Mouse (Mus musculus) cerebellum, adult 18-20 months (tissue): ENCODE measurements around the gene Dnajc2.
"Not testable (repeated sequence)": the region's sequence is repeated elsewhere in the genome, so short reads cannot be mapped to it uniquely, and the experiment has no call there.

ENCODE experiments used
- DNase-seq, 2 experiments: peaks; one replicate each; pipeline ENCODE4 v3.0.0; 2021

Gene Dnajc2

GRCm38 (mm10) chr5:21739881-21740280, 45.2 kb downstream of the Dnajc2 start:
- DNase-seq = no peak

GRCm38 (mm10) chr5:21739120-21739519, 45.9 kb downstream of the Dnajc2 start:
- no peak for DNase-seq

DNA sequence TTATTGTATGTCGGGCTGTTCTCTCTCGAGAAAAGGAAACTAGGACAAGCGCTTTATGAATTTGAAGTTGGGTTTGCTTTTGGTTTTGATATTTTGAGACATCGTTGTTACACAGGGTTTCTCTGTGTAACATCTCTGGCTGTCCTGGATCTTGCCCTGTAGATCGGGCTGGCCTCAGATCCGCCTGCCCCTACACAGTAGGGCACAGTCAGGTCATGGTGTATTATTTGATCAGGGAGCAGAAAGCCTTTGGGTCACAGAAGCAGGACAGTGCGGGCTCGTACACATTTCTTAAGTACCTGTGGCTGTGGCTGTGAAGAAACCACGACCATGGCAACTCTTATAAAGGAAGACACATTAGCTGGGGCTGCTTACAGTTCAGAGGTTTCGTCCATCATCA, 47.4 kb downstream of the Dnajc2 start:
- no peak for DNase-seq

GRCm38 (mm10) chr5:21736956-21737585, 48.0 kb downstream of the Dnajc2 start, which contains the start of gene Pmpcb:
Gene Pmpcb (plus strand): TSS chr5:21737141.
- DNase-seq = peak; percentile 86 to 92

GRCm38 (mm10) chr5:21736046-21736445, 49.0 kb downstream of the Dnajc2 start:
- DNase-seq = no peak

DNA sequence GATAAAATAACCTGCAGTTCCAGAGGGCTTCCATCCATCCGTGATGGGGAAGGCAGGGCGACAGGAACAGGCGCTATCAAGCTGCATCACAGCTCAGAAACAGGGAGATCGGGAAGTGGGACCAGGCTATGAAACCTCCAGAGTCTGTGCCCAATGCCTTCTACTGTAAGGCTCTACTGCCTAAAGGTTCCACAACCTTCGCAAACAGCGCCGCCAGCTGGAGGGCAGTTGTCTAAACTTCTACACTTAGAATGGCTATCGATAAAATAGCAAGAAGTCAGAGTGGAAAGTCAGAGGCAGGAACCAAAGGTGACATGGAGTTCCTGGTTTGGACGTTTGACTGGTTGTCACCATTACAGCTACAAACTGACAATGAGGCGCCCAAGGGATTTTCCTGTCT, 49.5 kb downstream of the Dnajc2 start:
- peak; percentile 47 to 55 for DNase-seq

- no peak for DNase-seq
Observed at GRCm38 (mm10) chr5:21735100-21735499, 50.0 kb downstream of the Dnajc2 start.

- peak; percentile 17 to 19 for DNase-seq
Observed at GRCm38 (mm10) chr5:21732930-21733329, 52.1 kb downstream of the Dnajc2 start.

DNA sequence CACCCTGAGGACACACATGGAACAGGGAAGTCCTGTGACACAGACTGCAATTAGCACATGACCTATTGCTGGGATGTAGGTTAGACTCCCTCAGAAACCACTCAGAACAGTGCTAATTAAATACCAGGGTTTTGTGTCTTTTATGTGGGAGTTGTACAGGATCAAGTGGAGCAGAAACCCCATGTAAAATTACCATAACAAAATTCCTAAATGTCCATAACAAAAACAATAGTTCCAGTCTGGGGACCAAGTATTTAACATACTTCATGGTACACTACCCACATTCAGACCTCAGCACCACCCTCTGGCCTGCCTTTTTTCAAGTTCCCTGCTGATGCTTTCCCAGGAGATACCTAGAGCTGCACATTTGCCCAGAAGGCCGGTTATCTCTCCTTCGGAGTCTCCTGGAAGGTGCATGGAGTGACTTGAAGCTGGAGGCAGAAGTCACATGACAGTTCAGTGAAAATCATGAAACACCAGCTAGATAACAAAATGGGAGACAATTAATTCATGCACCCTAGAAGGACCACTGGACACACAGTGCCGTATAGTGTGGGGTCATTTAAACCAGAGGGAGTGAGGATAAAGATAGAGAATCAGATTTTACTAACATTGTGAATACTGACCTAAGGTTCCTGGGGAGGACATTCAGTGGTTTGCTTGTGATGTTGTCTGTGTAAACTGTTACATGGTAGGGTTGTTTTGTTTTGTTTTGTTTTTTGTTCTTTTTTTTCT, 52.7 kb downstream of the Dnajc2 start:
- no peak for DNase-seq

GRCm38 (mm10) chr5:21729107-21729506, 55.9 kb downstream of the Dnajc2 start:
- DNase-seq = no peak

DNA sequence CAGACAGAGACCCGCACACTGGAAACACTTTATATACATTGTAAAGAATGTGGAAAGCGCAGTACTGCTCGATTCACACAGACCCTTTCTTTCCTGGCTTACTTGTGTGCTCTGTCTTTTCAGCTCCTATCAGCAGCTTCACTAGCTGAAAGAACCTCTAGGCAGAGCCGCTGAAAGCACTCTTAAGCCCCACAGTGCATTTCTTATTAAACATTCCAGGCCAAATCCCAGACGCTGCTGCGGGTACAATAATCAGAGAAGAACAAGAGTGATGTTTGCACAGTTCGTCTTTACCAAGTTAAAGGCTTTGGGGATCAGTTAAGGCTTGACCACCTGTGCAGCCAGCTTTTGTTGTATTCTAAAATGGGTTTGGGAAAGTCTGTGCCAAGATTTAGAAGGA, 60.2 kb downstream of the Dnajc2 start:
- DNase-seq = no peak

DNA sequence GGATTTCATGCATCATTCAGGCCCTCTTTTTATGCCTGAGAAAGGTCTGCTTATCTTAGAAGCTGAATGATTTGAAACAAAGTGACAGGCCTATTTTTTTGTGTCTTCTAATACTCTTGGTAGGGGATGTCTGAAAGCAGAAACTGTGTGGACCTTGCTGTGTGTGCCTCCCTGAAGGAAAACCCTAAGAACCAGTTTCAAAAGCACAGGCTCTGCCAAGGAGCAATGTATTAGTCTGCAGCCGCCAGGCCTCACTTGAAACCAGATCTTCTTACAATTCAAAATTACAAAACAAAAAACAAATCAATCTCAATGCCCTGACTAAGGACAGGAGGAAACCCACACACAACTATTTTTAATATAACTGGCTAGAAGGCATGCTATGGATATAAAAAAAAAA, 60.6 kb downstream of the Dnajc2 start:
- no peak for DNase-seq

GRCm38 (mm10) chr5:21719209-21719608, 65.8 kb downstream of the Dnajc2 start:
- DNase-seq = no peak

DNA sequence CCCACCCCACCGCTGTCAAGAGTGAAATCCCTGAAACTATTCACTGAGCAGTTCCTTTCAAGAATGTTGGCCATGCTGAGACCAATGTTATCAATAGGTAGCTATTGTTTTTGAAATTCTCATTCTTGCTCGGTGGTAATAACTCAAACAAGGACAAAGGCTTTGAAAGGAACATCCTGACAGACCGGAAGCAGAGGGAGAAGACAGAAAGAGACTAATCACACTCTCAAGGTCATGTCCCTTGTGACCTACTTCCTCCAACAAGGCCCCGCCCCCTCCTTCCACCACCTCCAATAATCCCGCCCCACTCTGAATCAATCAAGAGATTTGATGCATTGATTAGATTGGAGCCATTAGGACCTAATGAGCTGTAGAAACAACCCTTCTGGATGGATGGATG, 66.5 kb downstream of the Dnajc2 start:
- no peak for DNase-seq

GRCm38 (mm10) chr5:21717165-21717715, 67.8 kb downstream of the Dnajc2 start:
- DNase-seq = no peak

- no peak for DNase-seq
Observed at GRCm38 (mm10) chr5:21714447-21714846, 70.6 kb downstream of the Dnajc2 start.

- no peak for DNase-seq
Observed at GRCm38 (mm10) chr5:21712127-21712715, 72.8 kb downstream of the Dnajc2 start.

DNA sequence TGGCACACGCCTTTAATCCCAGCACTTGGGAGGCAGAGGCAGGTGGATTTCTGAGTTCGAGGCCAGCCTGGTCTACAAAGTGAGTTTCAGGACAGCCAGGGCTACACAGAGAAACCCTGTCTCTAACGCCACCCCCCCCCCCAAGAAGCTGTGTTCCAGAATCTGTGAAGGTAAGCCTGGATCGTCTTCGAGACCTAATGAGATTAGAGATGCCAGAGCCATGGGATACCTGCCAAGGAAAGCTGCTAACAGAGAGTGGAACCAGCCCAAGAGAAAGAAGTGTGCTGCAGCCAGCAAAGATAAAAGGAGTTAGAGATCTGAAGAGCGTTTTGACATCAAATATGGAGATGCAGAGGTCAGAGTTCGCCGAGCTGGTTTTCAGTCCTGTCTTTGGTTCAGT, 77.0 kb downstream of the Dnajc2 start:
- not testable (repeated sequence) for DNase-seq
